Mouse (Mus musculus) neural tube, embryonic 11.5 days (tissue): ENCODE measurements around the gene Socs5. TPM values are rescaled to one million over a fixed set of nuclear protein-coding genes. Genes with fewer than 3 reads are reported as not detected.
A peak's percentile ranks its signal among the peaks of the same experiment; 100 is the strongest.

Experiments used
- ATAC-seq: fragments of 200-750 bp; cut with Nextera tagmentation; 2 replicates; pipeline ENCODE4 v1.8.0; 2017; ENCODE audit warnings: moderate number of reproducible peaks, mild to moderate bottlenecking, moderate TSS enrichment, moderate library complexity; ENCODE audit not compliant: insufficient read depth, low FRiP score, low TSS enrichment
- DNase-seq: peaks from one replicate; pipeline ENCODE4 v3.0.0-alpha.2; 2015; ENCODE audit warnings: low spot score
- H3K27ac ChIP-seq: fragments of 300-500 bp; sonication (generic); 2 replicates; pipeline ENCODE4 v1.5.1; 2014; ENCODE audit warnings: low read depth, mild to moderate bottlenecking, low read length
- H3K27me3 ChIP-seq: fragments of 300-500 bp; sonication (generic); 2 replicates; pipeline ENCODE4 v1.6.1; 2014; ENCODE audit warnings: mild to moderate bottlenecking, low read length, mixed read lengths; ENCODE audit not compliant: control insufficient read depth, insufficient read depth
- H3K36me3 ChIP-seq: fragments of 300-500 bp; sonication (generic); 2 replicates; pipeline ENCODE4 v1.6.1; 2014; ENCODE audit warnings: mild to moderate bottlenecking, low read length, moderate library complexity, mixed read lengths; ENCODE audit not compliant: control insufficient read depth, insufficient read depth
- H3K4me1 ChIP-seq: fragments of 300-500 bp; sonication (generic); 2 replicates; pipeline ENCODE4 v1.6.1; 2014; ENCODE audit warnings: low read length, mixed read lengths; ENCODE audit not compliant: control insufficient read depth, insufficient read depth
- H3K4me2 ChIP-seq: fragments of 300-500 bp; sonication (generic); 2 replicates; pipeline ENCODE4 v1.6.1; 2014; ENCODE audit warnings: low read depth, mild to moderate bottlenecking, moderate library complexity
- H3K4me3 ChIP-seq: fragments of 300-500 bp; sonication (generic); 2 replicates; pipeline ENCODE4 v1.5.1; 2014; ENCODE audit warnings: low read depth, low read length
- H3K9ac ChIP-seq: fragments of 300-500 bp; sonication (generic); 2 replicates; pipeline ENCODE4 v1.6.1; 2014; ENCODE audit warnings: mild to moderate bottlenecking, low read length
- H3K9me3 ChIP-seq: fragments of 300-500 bp; sonication (generic); 2 replicates; pipeline ENCODE4 v1.6.1; 2016; ENCODE audit warnings: low read length; ENCODE audit not compliant: control insufficient read depth
- WGBS: fragments of 180-500 bp; shearing (Covaris S2); extraction: QIAGEN DNeasy Blood & Tissue Kit; methylation state at CpG from one replicate; pipeline ENCODE4 v1.1.7; 2014; 5-methylcytosine and 5-hydroxymethylcytosine counted together
- polyA plus RNA-seq: library from polyadenylated mRNA; unstranded; fragments of >200 nt; fragmentation: Nextera tagmentation; extraction: Ambion mirVana; gene quantifications from 2 replicates; pipeline ENCODE4 v1.2.1, GENCODE M21; 2014

Gene Socs5
- polyA plus RNA-seq, 1 experiment from 2014 or later, result 15.4 TPM

- Histone ChIP-seq H3K4me2 (no peak overlapping the region), H3K4me3 (no peak overlapping the region), H3K36me3 (no peaks in the 10 kb centered on the region), H3K4me1 (0 out of 2 replicates have a peak, but pooled peaks cover 2% of the 10 kb centered on the region), H3K9me3 (no peaks in the 10 kb centered on the region), H3K9ac (no peak overlapping the region), H3K27ac (no peak overlapping the region), H3K27me3 (no peaks in the 10 kb centered on the region)
- DNase-seq, result no peak
- no peak for ATAC-seq
- WGBS, result 58% methylated on average over 6 of the region's 6 CpGs
Measured at GRCm38 (mm10) chr17:87115615-87116014, 8.1 kb downstream of the Socs5 start.

GRCm38 (mm10) chr17:87118966-87119526 lies 11.6 kb downstream of the Socs5 start:
- 89% methylated on average over 7 of the region's 7 CpGs for WGBS
- Histone ChIP-seq H3K4me2 (no peak overlapping the region), H3K27ac (no peak overlapping the region), H3K9ac (no peak overlapping the region), H3K36me3 (no peaks in the 10 kb centered on the region; the same call in 1 of the 2 replicates), H3K27me3 (no peaks in the 10 kb centered on the region), H3K4me3 (no peak overlapping the region), H3K9me3 (no peaks in the 10 kb centered on the region), H3K4me1 (0 out of 2 replicates have a peak, but pooled peaks cover 2% of the 10 kb centered on the region)
- ATAC-seq, result no peak
- no peak for DNase-seq

GRCm38 (mm10) chr17:87125344-87125743 lies 17.9 kb downstream of the Socs5 start:
- no peak for ATAC-seq
- Histone ChIP-seq H3K9me3 (no peaks in the 10 kb centered on the region), H3K27me3 (no peaks in the 10 kb centered on the region), H3K27ac (no peak overlapping the region), H3K36me3 (no peaks in the 10 kb centered on the region; the same call in 1 of the 2 replicates), H3K4me2 (peak overlapping the region; percentile 19; the same call in 1 of the 2 replicates), H3K4me1 (no peaks in the 10 kb centered on the region), H3K9ac (no peak overlapping the region), H3K4me3 (no peak overlapping the region)
- 66% methylated on average over 23 of the region's 24 CpGs for WGBS
- no peak for DNase-seq

GRCm38 (mm10) chr17:87132258-87132657 lies 24.8 kb downstream of the Socs5 start:
- H3K36me3 ChIP-seq, result no peaks in the 10 kb centered on the region
- no peaks in the 10 kb centered on the region for H3K9me3 ChIP-seq
- 64% methylated on average over 4 of the region's 4 CpGs for WGBS
- no peak overlapping the region for H3K4me3 ChIP-seq
- ATAC-seq (no peak), DNase-seq (no peak)
- no peak overlapping the region for H3K27ac ChIP-seq
- H3K4me1 ChIP-seq, result no peaks in the 10 kb centered on the region
- H3K9ac ChIP-seq, result no peak overlapping the region
- H3K27me3 ChIP-seq, result no peaks in the 10 kb centered on the region
- H3K4me2 ChIP-seq, result no peak overlapping the region

GRCm38 (mm10) chr17:87133823-87134222 lies 26.3 kb downstream of the Socs5 start:
- DNase-seq, result no peak
- no peaks in the 10 kb centered on the region for H3K4me1 ChIP-seq
- H3K4me2 ChIP-seq, result no peak overlapping the region
- no peaks in the 10 kb centered on the region for H3K27me3 ChIP-seq
- H3K9ac ChIP-seq, result no peak overlapping the region
- H3K9me3 ChIP-seq, result no peaks in the 10 kb centered on the region
- no peak overlapping the region for H3K27ac ChIP-seq
- 67% methylated on average over 23 of the region's 23 CpGs for WGBS
- ATAC-seq, result no peak
- no peaks in the 10 kb centered on the region for H3K36me3 ChIP-seq
- H3K4me3 ChIP-seq, result no peak overlapping the region

- no peaks in the 10 kb centered on the region for H3K4me1 ChIP-seq
- H3K27me3 ChIP-seq, result no peaks in the 10 kb centered on the region
- H3K27ac ChIP-seq, result no peak overlapping the region
- DNase-seq (no peak), ATAC-seq (no peak)
- no peak overlapping the region for H3K4me2 ChIP-seq
- WGBS, result 95% methylated on average over 24 of the region's 24 CpGs
- H3K4me3 ChIP-seq, result no peak overlapping the region
- H3K9ac ChIP-seq, result no peak overlapping the region
- no peaks in the 10 kb centered on the region for H3K9me3 ChIP-seq
- H3K36me3 ChIP-seq, result no peaks in the 10 kb centered on the region
Measured at GRCm38 (mm10) chr17:87134631-87135030, 27.2 kb downstream of the Socs5 start.

GRCm38 (mm10) chr17:87135741-87136140 lies 28.3 kb downstream of the Socs5 start:
- no peaks in the 10 kb centered on the region for H3K9me3 ChIP-seq
- no peak overlapping the region for H3K27ac ChIP-seq
- ATAC-seq, result no peak
- H3K4me3 ChIP-seq, result no peak overlapping the region
- H3K4me2 ChIP-seq, result no peak overlapping the region
- no peaks in the 10 kb centered on the region for H3K27me3 ChIP-seq
- no peaks in the 10 kb centered on the region for H3K36me3 ChIP-seq
- WGBS, result 90% methylated on average over 6 of the region's 6 CpGs
- no peaks in the 10 kb centered on the region for H3K4me1 ChIP-seq
- H3K9ac ChIP-seq, result no peak overlapping the region
- DNase-seq, result no peak

GRCm38 (mm10) chr17:87141188-87141935 lies 33.9 kb downstream of the Socs5 start:
- Histone ChIP-seq H3K27ac (no peak overlapping the region), H3K9me3 (no peaks in the 10 kb centered on the region), H3K27me3 (no peaks in the 10 kb centered on the region), H3K4me2 (no peak overlapping the region), H3K9ac (no peak overlapping the region), H3K4me1 (no peaks in the 10 kb centered on the region), H3K4me3 (no peak overlapping the region), H3K36me3 (no peaks in the 10 kb centered on the region)
- 84% methylated on average over 9 of the region's 9 CpGs for WGBS
- ATAC-seq (no peak), DNase-seq (no peak)

- no peak overlapping the region for H3K27ac ChIP-seq
- no peaks in the 10 kb centered on the region for H3K9me3 ChIP-seq
- H3K36me3 ChIP-seq, result no peaks in the 10 kb centered on the region
- H3K4me2 ChIP-seq, result no peak overlapping the region
- 58% methylated on average over 11 of the region's 11 CpGs for WGBS
- ATAC-seq, result no peak
- H3K9ac ChIP-seq, result no peak overlapping the region
- no peaks in the 10 kb centered on the region for H3K27me3 ChIP-seq
- DNase-seq, result no peak
- no peak overlapping the region for H3K4me3 ChIP-seq
- no peaks in the 10 kb centered on the region for H3K4me1 ChIP-seq
Measured at GRCm38 (mm10) chr17:87142271-87142670, 34.8 kb downstream of the Socs5 start.
